Mouse (Mus musculus): ENCODE measurements around the gene Dusp27. TPM values are rescaled to one million over a fixed set of nuclear protein-coding genes. Genes with fewer than 3 reads are reported as not detected.

Gene Dusp27
- total RNA-seq, 2 experiments from 2014 or later, result not detected

DNA sequence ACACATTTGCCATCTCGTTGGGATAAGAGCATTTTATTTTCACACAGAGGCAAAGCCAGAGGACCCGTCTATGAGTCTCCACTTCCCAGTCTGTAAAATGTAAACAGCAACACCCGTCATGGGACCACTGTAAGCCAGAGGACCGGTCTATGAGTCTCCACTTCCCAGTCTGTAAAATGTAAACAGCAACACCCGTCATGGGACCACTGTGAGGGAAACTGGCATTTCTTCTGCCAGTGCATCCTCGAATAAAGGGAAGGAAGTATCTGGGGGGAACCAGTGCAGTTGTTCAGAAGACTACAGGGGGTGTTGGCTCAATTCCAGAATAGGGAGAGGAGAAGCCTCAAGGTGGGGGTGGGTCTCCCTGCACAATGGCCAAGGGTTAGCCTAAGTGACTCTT, 22.3 kb downstream of the Dusp27 start:
- no peak for ATAC-seq (ENCODE audit: poor library complexity, severe bottlenecking)

DNA sequence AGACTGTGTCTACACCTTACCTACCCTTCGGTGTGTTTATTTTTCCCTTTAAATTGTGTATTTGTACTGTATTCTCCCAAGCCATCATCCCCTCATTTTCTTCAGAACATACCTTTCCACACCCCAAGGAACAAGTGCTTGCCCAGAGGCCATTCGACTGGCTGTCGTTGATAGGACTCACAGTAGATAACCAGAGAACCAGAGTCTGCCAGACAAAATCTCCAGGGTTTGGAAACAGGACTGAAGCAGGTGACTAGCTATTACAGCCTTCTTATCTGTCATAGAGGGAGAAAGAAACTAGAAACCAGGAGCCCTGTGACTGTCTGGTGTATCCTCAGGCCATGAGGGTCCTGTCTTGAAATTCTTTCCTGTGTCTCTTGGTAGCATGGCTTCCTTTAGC, 22.9 kb downstream of the Dusp27 start:
- ATAC-seq (ENCODE audit: poor library complexity, severe bottlenecking), result no peak

DNA sequence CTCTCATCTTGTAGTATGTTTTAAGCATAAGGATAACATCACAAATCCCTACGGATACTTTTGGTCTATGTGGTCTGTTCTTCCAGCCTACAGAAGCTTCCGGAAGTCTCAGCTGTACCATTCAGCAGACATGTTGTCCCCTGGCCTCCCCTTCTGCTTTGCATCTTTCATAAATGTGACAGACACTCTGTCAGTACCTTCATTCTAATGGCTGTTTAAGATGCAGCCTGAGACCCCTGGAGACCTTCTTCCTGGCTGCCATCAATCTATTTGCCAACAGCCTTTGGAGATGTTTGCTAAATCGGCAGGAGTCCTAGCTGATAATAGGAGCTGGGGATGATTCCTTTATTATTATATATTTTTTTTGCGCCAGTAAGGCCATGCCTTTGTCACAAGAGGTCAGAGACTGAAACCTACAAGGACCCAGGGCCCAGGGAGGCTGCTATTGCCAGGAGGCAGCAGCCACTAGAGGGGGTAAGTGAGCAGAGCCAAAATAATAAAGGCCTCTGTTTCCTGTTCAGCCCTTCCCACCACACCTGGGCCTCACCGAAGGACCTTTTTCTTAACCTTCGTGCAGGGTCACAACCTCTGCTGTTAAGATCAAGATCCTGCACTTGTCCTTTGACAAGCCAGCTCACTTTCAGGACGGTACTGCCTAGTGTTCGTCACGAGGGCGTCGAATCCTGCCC, 24.7 kb downstream of the Dusp27 start:
- ATAC-seq (ENCODE audit: poor library complexity, severe bottlenecking), result peak; percentile 54

DNA sequence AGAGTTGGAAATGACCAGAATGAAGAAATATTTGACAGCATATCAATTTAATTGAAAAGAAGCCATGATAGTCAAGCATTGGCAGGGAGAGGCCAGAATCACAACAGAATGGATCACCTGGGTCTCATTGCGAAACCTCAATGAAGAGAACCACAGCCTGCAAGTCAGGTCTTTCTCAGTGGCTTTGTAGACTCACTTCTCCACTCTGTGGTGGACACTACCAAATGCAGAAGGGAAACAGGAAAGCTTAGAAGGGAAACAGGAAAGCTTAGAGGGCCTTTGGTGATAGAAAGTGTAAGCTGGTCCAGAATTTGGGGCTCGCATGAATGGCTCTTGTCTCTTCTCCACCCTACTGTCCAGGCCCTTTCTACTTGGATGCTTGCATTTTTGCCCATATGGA, 29.6 kb downstream of the Dusp27 start:
- ATAC-seq (ENCODE audit: poor library complexity, severe bottlenecking), result peak; percentile 60

DNA sequence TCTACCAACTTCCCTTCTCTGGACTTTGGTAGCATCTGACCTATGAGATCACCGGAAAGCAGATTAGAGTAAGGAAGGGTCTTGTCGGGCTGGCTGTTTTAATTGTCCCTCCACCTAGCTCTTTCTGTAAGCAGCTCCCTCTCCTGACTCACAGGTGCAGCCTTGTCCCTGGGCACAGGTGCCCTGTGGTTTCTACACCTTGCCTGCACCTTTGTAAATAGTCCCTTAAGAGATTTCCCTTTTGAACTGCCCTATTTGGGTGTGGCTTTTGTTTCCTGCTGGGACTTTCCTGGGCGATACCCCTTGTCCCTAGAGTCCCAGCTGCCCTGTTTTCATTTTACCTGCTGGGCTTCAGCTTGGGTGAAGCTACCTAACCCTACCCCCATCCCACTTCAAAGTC, 33.3 kb downstream of the Dusp27 start:
- no peak for ATAC-seq (ENCODE audit: poor library complexity, severe bottlenecking)

GRCm38 (mm10) chr1:166090306-166090705, 37.4 kb downstream of the Dusp27 start:
- no peak for ATAC-seq (ENCODE audit: poor library complexity, severe bottlenecking)

- ATAC-seq (ENCODE audit: poor library complexity, severe bottlenecking), result no peak
Measured at GRCm38 (mm10) chr1:166089739-166090138, 38.0 kb downstream of the Dusp27 start.

DNA sequence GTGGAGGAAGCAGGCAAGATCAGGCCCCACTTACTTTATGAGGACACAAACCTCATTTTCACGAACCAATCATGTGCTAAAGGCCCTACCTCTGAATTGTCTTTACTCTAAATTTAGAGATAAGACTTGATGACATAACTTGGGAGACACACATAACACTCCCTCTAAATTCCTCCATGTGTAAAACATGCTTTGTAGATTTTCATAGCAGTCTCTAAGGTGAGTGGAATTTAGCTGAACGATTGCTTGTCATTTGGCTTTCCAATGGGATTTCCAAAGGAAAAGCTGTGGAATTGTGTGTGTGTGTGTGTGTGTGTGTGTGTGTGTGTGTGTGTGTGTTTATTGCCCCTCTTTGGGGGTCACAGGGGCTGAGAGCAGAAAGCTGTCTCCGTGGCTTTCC, 38.4 kb downstream of the Dusp27 start:
- ATAC-seq (ENCODE audit: poor library complexity, severe bottlenecking), result no peak

DNA sequence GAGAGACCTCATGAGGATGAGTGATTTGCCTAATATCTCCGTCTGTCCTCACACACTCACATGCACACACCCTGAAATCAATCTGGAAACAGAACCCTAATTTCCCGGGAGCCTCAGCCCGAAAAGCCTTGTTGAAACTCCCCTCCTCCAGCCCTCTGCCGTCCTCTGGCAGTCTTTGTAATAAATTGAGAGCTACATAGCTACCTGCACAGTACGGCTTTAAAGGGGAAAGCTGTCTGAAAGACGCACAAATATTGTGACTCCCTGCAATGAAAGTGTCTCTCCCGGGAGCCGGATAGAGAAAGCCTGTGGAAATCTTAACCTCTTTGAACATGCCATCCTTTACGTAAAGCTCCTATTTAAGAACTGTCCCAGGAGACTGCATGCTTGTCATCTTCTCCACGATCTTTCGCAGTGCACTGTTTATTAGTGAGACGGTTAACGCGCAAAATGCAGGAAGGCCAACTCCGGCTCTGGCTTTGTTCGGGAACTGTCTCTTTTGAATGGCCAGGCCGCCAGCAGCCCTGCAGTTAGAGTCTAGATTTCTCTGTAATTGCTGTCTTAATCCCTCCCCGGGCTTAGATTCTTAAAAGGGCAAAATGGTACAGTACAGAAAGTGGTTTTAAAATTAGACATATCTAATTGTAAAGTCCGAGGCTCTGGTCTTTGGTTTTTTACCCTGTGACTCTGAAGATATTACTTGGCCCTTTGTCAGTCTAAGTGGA, 39.1 kb downstream of the Dusp27 start:
- no peak for ATAC-seq (ENCODE audit: poor library complexity, severe bottlenecking)

DNA sequence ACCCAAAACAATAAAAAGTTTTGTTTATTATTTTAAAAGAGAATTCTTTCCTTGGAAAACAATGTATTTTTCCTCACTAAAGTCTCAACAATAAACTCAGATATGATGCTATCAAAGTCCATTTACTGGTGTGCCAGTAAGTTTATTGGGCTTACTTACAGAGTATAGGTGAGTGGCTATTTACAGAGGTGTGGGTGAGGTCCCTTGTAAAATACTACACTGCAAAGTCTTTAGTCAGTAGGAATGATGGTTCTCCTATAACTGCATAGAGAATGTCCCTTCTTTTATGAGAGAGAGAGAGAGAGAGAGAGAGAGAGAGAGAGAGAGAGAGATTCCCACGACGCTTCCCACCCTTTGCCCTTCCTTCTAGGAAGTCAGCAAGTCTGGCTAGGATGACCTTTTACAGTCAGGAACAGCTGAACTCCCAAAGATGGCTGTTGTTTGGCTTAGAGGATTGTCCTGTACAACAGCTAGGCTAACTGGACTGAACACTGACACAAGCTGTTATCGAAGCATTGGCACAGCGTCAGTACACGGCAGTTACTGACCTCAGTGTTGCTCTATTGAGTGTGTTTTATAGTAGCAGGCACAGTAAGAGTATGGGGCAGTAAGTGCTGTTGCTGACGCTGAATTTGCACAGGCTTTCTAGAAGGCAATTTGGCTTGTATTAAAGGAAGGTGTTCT, 50.5 kb downstream of the Dusp27 start:
- ATAC-seq (ENCODE audit: poor library complexity, severe bottlenecking), result no peak

- ATAC-seq (ENCODE audit: poor library complexity, severe bottlenecking), result no peak
Measured at GRCm38 (mm10) chr1:166067856-166068440, 59.8 kb downstream of the Dusp27 start.

- no peak for ATAC-seq (ENCODE audit: poor library complexity, severe bottlenecking)
Measured at GRCm38 (mm10) chr1:166063870-166064269, 63.9 kb downstream of the Dusp27 start.

GRCm38 (mm10) chr1:166061532-166061931, 66.2 kb downstream of the Dusp27 start:
- ATAC-seq (ENCODE audit: poor library complexity, severe bottlenecking), result no peak

DNA sequence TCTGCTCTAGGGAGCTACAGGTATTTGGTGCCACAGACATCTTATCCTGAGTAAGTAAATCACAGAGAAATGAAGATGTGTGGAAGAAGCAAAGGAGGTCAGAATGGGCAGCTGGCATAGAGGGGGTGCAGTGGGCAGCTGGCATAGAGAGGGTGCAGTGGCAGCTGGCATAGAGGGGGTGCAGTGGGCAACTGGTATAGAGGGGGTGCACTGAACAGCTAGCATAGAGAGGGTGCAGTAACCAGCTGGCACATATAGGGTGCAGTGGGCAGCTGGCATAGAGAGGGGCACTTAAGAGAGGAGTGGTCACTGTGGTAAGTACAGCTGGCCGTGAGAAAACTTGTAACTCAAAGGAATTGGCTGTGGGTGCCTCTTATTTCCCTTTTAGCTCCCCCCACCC, 67.3 kb downstream of the Dusp27 start:
- ATAC-seq (ENCODE audit: poor library complexity, severe bottlenecking), result no peak

DNA sequence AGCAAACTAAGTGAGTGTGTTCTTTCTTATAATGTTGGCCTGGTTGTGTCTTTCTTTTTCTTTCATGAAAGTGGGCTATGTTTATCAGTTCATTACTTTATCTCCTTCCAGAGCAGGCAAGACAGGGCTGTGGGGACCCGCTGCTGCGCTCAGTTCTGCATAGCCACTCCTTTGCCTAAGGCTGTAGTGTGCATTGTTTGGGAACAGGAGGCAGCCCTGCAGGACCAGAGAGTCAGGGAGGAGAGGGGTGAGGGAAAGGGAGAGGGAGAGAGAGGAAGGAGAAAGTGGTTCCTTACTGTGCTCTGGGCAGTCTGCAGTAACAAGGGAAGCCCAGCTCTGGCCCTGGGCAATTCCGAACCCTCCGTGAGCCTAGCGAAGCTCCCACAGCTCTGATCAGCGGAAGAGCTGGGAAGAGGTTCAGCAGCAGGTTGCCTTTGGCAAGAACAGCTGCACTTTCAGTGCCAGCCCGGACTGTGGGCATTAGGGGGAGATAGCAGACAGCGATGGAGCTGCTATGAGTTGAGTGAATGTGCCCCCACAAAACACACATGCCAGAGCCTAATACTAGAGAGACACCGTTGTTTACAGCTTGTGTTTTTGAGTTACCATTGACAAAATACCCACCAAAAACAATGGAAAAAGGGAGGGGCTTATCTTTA, 71.5 kb downstream of the Dusp27 start:
- no peak for ATAC-seq (ENCODE audit: poor library complexity, severe bottlenecking)

- no peak for ATAC-seq (ENCODE audit: poor library complexity, severe bottlenecking)
Measured at GRCm38 (mm10) chr1:166053285-166053955, 74.3 kb downstream of the Dusp27 start.

GRCm38 (mm10) chr1:166049046-166049827, 78.5 kb downstream of the Dusp27 start:
- no peak for ATAC-seq (ENCODE audit: poor library complexity, severe bottlenecking)

DNA sequence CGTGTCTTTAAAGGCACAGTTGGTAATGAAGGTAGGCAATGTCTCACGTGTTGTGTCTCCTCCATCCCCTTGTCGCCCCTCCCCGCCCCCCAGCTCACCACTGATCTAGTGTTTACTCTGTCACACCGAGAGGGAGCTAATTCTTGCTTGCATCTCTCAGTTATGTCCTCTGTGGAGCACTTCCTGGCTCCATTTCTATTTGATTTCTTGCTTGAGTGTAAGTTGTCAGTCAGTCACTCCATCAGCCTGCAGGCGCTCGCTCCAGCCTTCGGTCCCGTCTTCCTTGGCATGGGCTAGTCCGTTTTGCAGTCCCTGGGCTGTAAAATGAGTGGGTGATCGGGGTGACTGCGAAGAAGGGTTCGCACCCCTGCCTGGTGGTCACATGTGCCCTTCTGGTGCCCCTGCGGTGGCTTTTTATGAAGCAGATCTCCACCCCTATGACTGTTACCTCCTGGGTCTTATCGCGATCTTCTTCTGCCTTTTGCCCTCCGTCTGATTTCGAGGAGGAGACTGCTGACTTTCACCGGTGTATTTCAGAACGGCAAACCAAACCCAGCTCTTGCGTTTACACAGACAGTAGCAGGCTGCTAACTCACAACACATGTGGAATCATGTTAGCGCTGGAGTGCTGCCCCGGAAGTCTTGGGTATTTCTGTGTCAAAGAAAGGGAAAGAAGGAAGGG, 79.4 kb downstream of the Dusp27 start:
- ATAC-seq (ENCODE audit: poor library complexity, severe bottlenecking), result peak; percentile 53

Measured in megakaryocyte, adult 5-6 weeks (primary cell).